Mouse (Mus musculus): Measurements from ENCODE around the gene Emc7.

DNA sequence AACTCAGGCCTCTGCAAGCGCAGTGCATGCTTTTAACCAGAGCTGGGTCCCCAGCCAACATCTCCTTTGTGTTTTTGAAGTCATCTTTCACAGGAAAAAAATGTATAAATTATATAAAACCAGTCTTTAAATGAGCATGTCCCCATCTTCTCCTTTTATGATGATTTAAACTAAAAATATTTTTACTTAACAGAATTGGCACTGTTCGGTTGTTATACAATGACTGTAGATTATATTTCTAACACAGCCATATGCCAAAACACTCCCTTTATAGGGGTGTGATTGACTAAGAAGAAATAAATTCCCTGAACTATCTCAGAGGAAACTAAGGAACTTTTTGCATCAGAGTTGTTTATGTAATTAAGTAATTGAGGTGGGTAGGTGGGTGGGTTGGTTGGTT, 22.3 kb upstream of the Emc7 start:
- TF ChIP-seq CTCF (IDR thresholded peaks at IDR 0.05) = no peak
- no peak for TF ChIP-seq POLR2A (IDR thresholded peaks at IDR 0.05; ENCODE audit: insufficient read depth, low read depth, low read length)
- TF ChIP-seq EP300 (IDR thresholded peaks at IDR 0.05; ENCODE audit: insufficient read depth, low read depth, low read length) = no peak

All from heart, adult 2 months (tissue).